Mouse (Mus musculus): ENCODE measurements around the gene Ryr2.

Gene Ryr2

GRCm38 (mm10) chr13:11545841-11546240, 560.9 kb downstream of the Ryr2 start:
- no peak for DNase-seq (ENCODE audit: low spot score)

- DNase-seq (ENCODE audit: low spot score): no peak
Measured at GRCm38 (mm10) chr13:11542546-11542945, 564.2 kb downstream of the Ryr2 start.

GRCm38 (mm10) chr13:11536851-11537250, 569.9 kb downstream of the Ryr2 start:
- no peak for DNase-seq (ENCODE audit: low spot score)

- DNase-seq (ENCODE audit: low spot score): no peak
Measured at GRCm38 (mm10) chr13:11535874-11536273, 570.9 kb downstream of the Ryr2 start.

GRCm38 (mm10) chr13:11533265-11533664, 573.5 kb downstream of the Ryr2 start:
- DNase-seq (ENCODE audit: low spot score): no peak

- DNase-seq (ENCODE audit: low spot score): no peak
Measured at GRCm38 (mm10) chr13:11532014-11532890, 574.5 kb downstream of the Ryr2 start.

GRCm38 (mm10) chr13:11523612-11524011, 583.1 kb downstream of the Ryr2 start:
- no peak for DNase-seq (ENCODE audit: low spot score)

- DNase-seq (ENCODE audit: low spot score): no peak
Measured at GRCm38 (mm10) chr13:11520765-11521164, 586.0 kb downstream of the Ryr2 start.

- DNase-seq (ENCODE audit: low spot score): no peak
Measured at GRCm38 (mm10) chr13:11511540-11512177, 595.1 kb downstream of the Ryr2 start.

Measured in spleen, adult 12 weeks (tissue).